Mouse (Mus musculus) CH12.LX (cell line): ENCODE results near the gene Rapgef4. TPM values are rescaled to one million over a fixed set of nuclear protein-coding genes. Genes with fewer than 3 reads are reported as not detected.

Experiments used
- DNase-seq: peaks from one replicate; pipeline ENCODE4 v3.0.0-alpha.2; 2013; ENCODE audit errors: extremely low read depth
- H3K27ac ChIP-seq: 2 replicates; pipeline ENCODE4 v1.5.1; 2012; ENCODE audit warnings: low read depth, mild to moderate bottlenecking, control low read depth, moderate library complexity; ENCODE audit not compliant: insufficient read depth
- H3K27me3 ChIP-seq: replicated peaks from 2 replicates; pipeline ENCODE3; 2012; ENCODE audit warnings: inconsistent platforms
- H3K36me3 ChIP-seq, 2 experiments: replicated peaks in 1 of 2; 2 replicates each; pipeline versions ENCODE3 to v1.6.1; 2012; ENCODE audit warnings: inconsistent platforms in 1 of 2, low read length in 1 of 2, mild to moderate bottlenecking in 1 of 2, mixed read lengths in 1 of 2, moderate library complexity in 1 of 2; ENCODE audit not compliant: control insufficient read depth in 1 of 2, insufficient read depth in 1 of 2
- H3K4me1 ChIP-seq, 2 experiments: 2 replicates each; pipeline ENCODE4 v1.6.1; 2012; ENCODE audit warnings: inconsistent platforms in 1 of 2, moderate library complexity in 1 of 2; ENCODE audit not compliant: insufficient read depth in 2 of 2, control insufficient read depth in 1 of 2
- H3K4me2 ChIP-seq: 2 replicates; pipeline ENCODE4 v1.6.1; 2012; ENCODE audit warnings: low read depth, mild to moderate bottlenecking, control low read depth; ENCODE audit not compliant: poor library complexity, insufficient read depth, severe bottlenecking
- H3K4me3 ChIP-seq, 3 experiments: fragments of 150-350 bp in 1 of 3; sonication (generic) in 1 of 3; replicated peaks in 1 of 3; 2 replicates each; pipeline versions ENCODE3 to v1.5.1; 2011 to 2012; ENCODE audit warnings: low read depth in 2 of 3, low read length in 2 of 3, mild to moderate bottlenecking in 2 of 3, moderate library complexity in 2 of 3, control low read depth in 1 of 3, improper control_type of control experiment in 1 of 3, inconsistent platforms in 1 of 3, mixed read lengths in 1 of 3; ENCODE audit not compliant: poor library complexity in 1 of 3
- H3K79me2 ChIP-seq: replicated peaks from 2 replicates; pipeline ENCODE4 v1.6.1; 2012; ENCODE audit warnings: mild to moderate bottlenecking, moderate library complexity; ENCODE audit not compliant: control insufficient read depth, poor library complexity, insufficient read depth, severe bottlenecking; ENCODE audit errors: extremely low read depth
- H3K9ac ChIP-seq: 2 replicates; pipeline ENCODE4 v1.6.1; 2012; ENCODE audit warnings: low read depth, mild to moderate bottlenecking, control low read depth, moderate library complexity; ENCODE audit not compliant: insufficient read depth
- H3K9me3 ChIP-seq: replicated peaks from 2 replicates; pipeline ENCODE3; 2012; ENCODE audit warnings: low read length, inconsistent platforms, mixed read lengths
- CHD2 ChIP-seq: IDR thresholded peaks from 2 replicates; pipeline ENCODE4 v1.6.1; 2011; ENCODE audit warnings: low read length, improper control_type of control experiment
- ELF1 ChIP-seq: IDR thresholded peaks from 2 replicates; pipeline ENCODE4 v1.6.1; 2014; ENCODE audit warnings: low read depth, mild to moderate bottlenecking, inconsistent platforms, low read length, improper control_type of control experiment
- GABPA ChIP-seq: IDR thresholded peaks from 2 replicates; pipeline ENCODE4 v1.6.1; 2012; ENCODE audit warnings: low read depth, low read length, improper control_type of control experiment, inconsistent platforms; ENCODE audit not compliant: insufficient replicate concordance
- HCFC1 ChIP-seq: IDR thresholded peaks from 2 replicates; pipeline ENCODE4 v1.6.1; 2012; ENCODE audit warnings: low read depth, mild to moderate bottlenecking, inconsistent platforms, low read length, improper control_type of control experiment
- JUND ChIP-seq: conservative IDR thresholded peaks from 2 replicates; pipeline ENCODE4 v1.6.1; 2011; ENCODE audit warnings: low read depth, low read length, improper control_type of control experiment
- KAT2A ChIP-seq: IDR thresholded peaks from 2 replicates; pipeline ENCODE4 v1.6.1; 2012; ENCODE audit warnings: low read length, improper control_type of control experiment, inconsistent platforms; ENCODE audit not compliant: insufficient replicate concordance
- MAFK ChIP-seq: IDR thresholded peaks from 2 replicates; pipeline ENCODE4 v1.6.1; 2011; ENCODE audit warnings: low read length, improper control_type of control experiment; ENCODE audit not compliant: insufficient replicate concordance
- MAZ ChIP-seq: IDR thresholded peaks from 2 replicates; pipeline ENCODE4 v1.6.1; 2012; ENCODE audit warnings: low read depth, mild to moderate bottlenecking, inconsistent platforms, low read length, improper control_type of control experiment, moderate library complexity
- MYC ChIP-seq: IDR thresholded peaks from 2 replicates; pipeline ENCODE4 v1.6.1; 2011; ENCODE audit warnings: low read depth, mild to moderate bottlenecking, improper control_type of control experiment, low read length
- SIN3A ChIP-seq: IDR thresholded peaks from 2 replicates; pipeline ENCODE4 v1.6.1; 2012; ENCODE audit warnings: low read length, improper control_type of control experiment, inconsistent platforms
- UBTF ChIP-seq: IDR thresholded peaks from 2 replicates; pipeline ENCODE4 v1.6.1; 2012; ENCODE audit warnings: low read depth, mild to moderate bottlenecking, inconsistent platforms, low read length, improper control_type of control experiment, moderate library complexity
- USF2 ChIP-seq: conservative IDR thresholded peaks from 2 replicates; pipeline ENCODE4 v1.6.1; 2011; ENCODE audit warnings: low read depth, low read length, improper control_type of control experiment
- ZKSCAN1 ChIP-seq: IDR thresholded peaks from 2 replicates; pipeline ENCODE4 v1.6.1; 2012; ENCODE audit warnings: low read depth, inconsistent platforms, low read length, improper control_type of control experiment, borderline replicate concordance
- ZNF384 ChIP-seq: IDR thresholded peaks from 2 replicates; pipeline ENCODE4 v1.6.1; 2012; ENCODE audit warnings: low read depth, low read length, improper control_type of control experiment, inconsistent platforms
- dilution Hi-C: fragments of 300-500 bp; cut with MboI; formaldehyde crosslinking; loops from 2 replicates; pipeline ENCODE4 v1.14.3; 2020; ENCODE audit warnings: low sequenced_read_pairs; ENCODE audit not compliant: extremely low pct_unique_long_range_greater_than_20kb, extremely low pct_ligation_motif_present
- in situ Hi-C: fragments of 300-500 bp; cut with MboI; formaldehyde crosslinking; loops from 3 replicates; pipeline ENCODE4 v1.14.3; 2019; ENCODE audit warnings: low sequenced_read_pairs, low pct_ligation_motif_present, low pct_unique_long_range_greater_than_20kb, mixed read lengths
- polyA plus RNA-seq: library from polyadenylated mRNA; unstranded; fragments of >175 nt; gene quantifications from 2 replicates; pipeline ENCODE4 v1.2.1, GENCODE M21; 2012; ENCODE audit warnings: low read depth; ENCODE audit not compliant: insufficient read length
- total RNA-seq, 2 experiments: library from RNA; depleted of rRNA; stranded (reverse); fragments of 300-350 nt in 1 of 2; fragments of >200 nt in 1 of 2; gene quantifications; 2 replicates each; pipeline ENCODE4 v1.2.3; 2012 to 2014

Rapgef4 gene
- total and polyA plus RNA-seq, 3 experiments = 0.12 to 0.13 TPM; not detected in 1

DNA sequence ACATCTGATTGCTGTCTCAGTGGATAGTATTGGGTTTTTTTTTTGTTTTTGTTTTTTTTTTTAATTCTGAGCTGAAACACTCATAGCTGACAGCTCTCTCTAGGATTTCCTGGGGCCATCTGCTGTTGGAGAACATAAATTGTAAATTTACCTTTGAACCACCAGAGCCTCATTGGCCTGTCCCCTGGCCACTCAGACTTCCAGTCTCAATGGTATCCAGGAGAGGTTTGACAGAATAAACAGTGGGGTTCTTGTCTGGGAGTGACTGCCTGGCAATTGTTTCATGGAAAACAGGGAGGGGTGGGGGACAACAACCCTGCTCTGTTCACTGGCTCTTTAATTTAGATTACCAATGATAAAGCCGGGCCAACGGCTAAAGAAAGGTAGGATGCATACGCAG is 111.0 kb downstream of the Rapgef4 start:
- in situ Hi-C loops = loop anchor here (10.0 kb wide), 1 partner anchor 53 kb away; no protein-coding TSS in a partner anchor
- Histone ChIP-seq H3K9ac (no peak overlapping the region), H3K79me2 (no peaks in the 10 kb centered on the region), H3K4me2 (no peak overlapping the region), H3K4me3 (no peak overlapping the region), H3K27me3 (no peaks in the 10 kb centered on the region), H3K27ac (no peak overlapping the region), H3K9me3 (no peaks in the 10 kb centered on the region), H3K36me3 (no peaks in the 10 kb centered on the region), H3K4me1 (peaks cover 0 to 5% of the 10 kb centered on the region in 2 experiments; a peak in 2 of 4 replicates)
- DNase-seq = no peak
- no peak for TF ChIP-seq GABPA
- dilution Hi-C loops = no loop called here

DNA sequence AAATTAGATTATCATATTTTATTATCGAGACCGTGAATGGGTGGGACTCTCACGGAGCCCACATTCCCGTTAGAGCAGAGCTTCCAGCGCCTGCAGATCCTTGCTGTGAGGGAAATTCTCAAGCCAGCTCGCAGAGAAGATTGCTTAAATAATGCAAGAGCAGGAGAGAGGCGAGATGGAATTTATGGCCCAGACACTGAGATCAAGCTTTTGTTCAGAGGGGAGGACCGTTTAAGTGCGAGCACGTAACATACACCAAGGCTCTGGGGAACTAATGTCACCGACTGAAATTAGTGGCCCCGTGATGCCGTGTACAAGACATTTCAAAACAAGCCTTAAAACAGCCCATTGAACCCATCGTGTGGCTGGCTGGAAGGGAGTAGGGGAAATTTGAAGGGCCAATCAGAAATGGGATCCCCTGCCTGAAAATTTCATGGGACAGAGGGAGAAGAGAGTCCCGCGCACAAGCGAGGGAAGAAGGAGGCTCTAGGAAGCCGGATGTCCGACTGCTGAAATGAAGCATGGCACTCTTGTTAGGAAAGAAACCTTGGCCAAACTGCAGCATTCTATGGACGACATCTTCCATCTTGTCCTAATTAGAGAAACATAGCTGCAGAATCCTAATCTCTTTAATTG is 112.5 kb downstream of the Rapgef4 start:
- in situ Hi-C loops = loop anchor here (10.0 kb wide), 1 partner anchor 51 kb away; no protein-coding TSS in a partner anchor
- DNase-seq = no peak
- dilution Hi-C loops = no loop called here
- Histone ChIP-seq H3K4me3 (no peak overlapping the region), H3K79me2 (no peaks in the 10 kb centered on the region), H3K27me3 (no peaks in the 10 kb centered on the region), H3K4me1 (peaks cover 0 to 5% of the 10 kb centered on the region in 2 experiments; a peak in 2 of 4 replicates), H3K27ac (no peak overlapping the region), H3K9ac (no peak overlapping the region), H3K9me3 (no peaks in the 10 kb centered on the region), H3K36me3 (no peaks in the 10 kb centered on the region), H3K4me2 (no peak overlapping the region)
- TF ChIP-seq MAFK (no peak), JUND (no peak), KAT2A (no peak), USF2 (no peak), UBTF (no peak), ZNF384 (no peak), ELF1 (no peak), GABPA (no peak), SIN3A (no peak), MAZ (no peak), MYC (no peak), CHD2 (no peak), ZKSCAN1 (no peak), HCFC1 (no peak)
